Mouse (Mus musculus) layer of hippocampus, adult 2 months (tissue): ENCODE results near the gene Phf23. TPM values are rescaled to one million over a fixed set of nuclear protein-coding genes. Genes with fewer than 3 reads are reported as not detected.

ENCODE experiments used
- DNase-seq, 2 experiments: peaks; one replicate each; pipeline ENCODE4 v3.0.0; 2022; ENCODE audit warnings: low spot score in 2 of 2
- H3K27ac ChIP-seq: fragments of 200-600 bp; 2 replicates; pipeline ENCODE4 v1.8.1; 2022
- H3K4me3 ChIP-seq: fragments of 200-600 bp; 2 replicates; pipeline ENCODE4 v1.8.1; 2022; ENCODE audit warnings: mild to moderate bottlenecking
- CTCF ChIP-seq: fragments of 200-600 bp; conservative IDR thresholded peaks from 2 replicates; pipeline ENCODE4 v1.8.1; 2022; ENCODE audit warnings: antibody characterized with exemption, mild to moderate bottlenecking, moderate library complexity
- total RNA-seq, 2 experiments: library from RNA; stranded (reverse); gene quantifications; 2 replicates each; pipeline ENCODE4 v1.2.3; 2021

Gene Phf23
- total RNA-seq, 2 experiments from 2014 or later = 40.5 to 42.6 TPM

- H3K27ac ChIP-seq = peak overlapping the region; percentile 92
- H3K4me3 ChIP-seq = peak overlapping the region; percentile 83
- no peak for TF ChIP-seq CTCF
- DNase-seq = peak; percentile 68 to 70
Measured at GRCm38 (mm10) chr11:69997070-69997509, 1.5 kb downstream of the Phf23 start.

GRCm38 (mm10) chr11:69998567-69999491 is 3.3 kb downstream of the Phf23 start:
- TF ChIP-seq CTCF = peak; percentile 67
- Histone ChIP-seq H3K4me3 (no peak overlapping the region), H3K27ac (no peak overlapping the region)
- no peak for DNase-seq

GRCm38 (mm10) chr11:69999666-70000065 is 4.1 kb downstream of the Phf23 start:
- TF ChIP-seq CTCF = no peak
- no peak for DNase-seq
- Histone ChIP-seq H3K27ac (peak overlapping the region; percentile 21; the same call in 1 of the 2 replicates), H3K4me3 (no peak overlapping the region)

- Histone ChIP-seq H3K4me3 (peak within 1 kb of the TSS; percentile 87), H3K27ac (peak within 1 kb of the TSS; percentile 97)
- peak; percentile 87 to 92 for DNase-seq
- TF ChIP-seq CTCF = no peak
Measured at GRCm38 (mm10) chr11:70000396-70000898, 4.9 kb downstream of the Phf23 start, which contains the start of gene Dvl2. Dvl2 (plus strand) TSS chr11:70000595.

GRCm38 (mm10) chr11:70001159-70001558 is 5.6 kb downstream of the Phf23 start:
- no peak for DNase-seq
- H3K4me3 ChIP-seq = peak overlapping the region; percentile 87
- H3K27ac ChIP-seq = peak overlapping the region; percentile 97
- no peak for TF ChIP-seq CTCF

GRCm38 (mm10) chr11:70001865-70002264 is 6.3 kb downstream of the Phf23 start:
- Histone ChIP-seq H3K4me3 (peak overlapping the region; percentile 87), H3K27ac (no peak overlapping the region)
- peak; percentile 76 for TF ChIP-seq CTCF
- no peak for DNase-seq

GRCm38 (mm10) chr11:70002471-70002870 is 6.9 kb downstream of the Phf23 start:
- DNase-seq = no peak
- Histone ChIP-seq H3K4me3 (peak overlapping the region; percentile 17; the same call in 1 of the 2 replicates), H3K27ac (no peak overlapping the region)
- no peak for TF ChIP-seq CTCF

- Histone ChIP-seq H3K4me3 (no peak overlapping the region), H3K27ac (no peak overlapping the region)
- TF ChIP-seq CTCF = peak; percentile 58
- no peak for DNase-seq
Measured at GRCm38 (mm10) chr11:70005521-70005920, 9.9 kb downstream of the Phf23 start.

GRCm38 (mm10) chr11:70010033-70010432 is 14.5 kb downstream of the Phf23 start:
- Histone ChIP-seq H3K4me3 (no peak overlapping the region), H3K27ac (no peak overlapping the region)
- TF ChIP-seq CTCF = no peak
- DNase-seq = no peak

- DNase-seq = no peak
- TF ChIP-seq CTCF = no peak
- no peak overlapping the region for H3K27ac ChIP-seq
- no peak overlapping the region for H3K4me3 ChIP-seq
Measured at GRCm38 (mm10) chr11:70010548-70010947, 15.0 kb downstream of the Phf23 start.

- H3K4me3 ChIP-seq = no peak overlapping the region
- DNase-seq = no peak
- H3K27ac ChIP-seq = no peak overlapping the region
- no peak for TF ChIP-seq CTCF
Measured at GRCm38 (mm10) chr11:70010961-70011360, 15.4 kb downstream of the Phf23 start.

GRCm38 (mm10) chr11:70012931-70013330 is 17.4 kb downstream of the Phf23 start:
- no peak overlapping the region for H3K27ac ChIP-seq
- no peak overlapping the region for H3K4me3 ChIP-seq
- DNase-seq = no peak
- TF ChIP-seq CTCF = no peak

- TF ChIP-seq CTCF = no peak
- no peak for DNase-seq
- Histone ChIP-seq H3K4me3 (no peak overlapping the region), H3K27ac (no peak overlapping the region)
Measured at GRCm38 (mm10) chr11:70013408-70013807, 17.8 kb downstream of the Phf23 start.

GRCm38 (mm10) chr11:70014051-70014450 is 18.5 kb downstream of the Phf23 start:
- H3K27ac ChIP-seq = peak overlapping the region; percentile 94; the same call in 1 of the 2 replicates
- TF ChIP-seq CTCF = no peak
- no peak overlapping the region; the same call in 1 of the 2 replicates for H3K4me3 ChIP-seq
- no peak for DNase-seq
